Mouse (Mus musculus): ENCODE measurements at regions not wholly inside any gene's neighbourhood (a gene's known extent, or its start where the extent isn't known, plus 50 kb on each side); places are given as distances from the start of the nearest gene placed in this dataset.

- no peak for TF ChIP-seq CTCF (conservative IDR thresholded peaks at IDR 0.05; ENCODE audit: insufficient read depth, insufficient read length, low read depth, low read length)
- TF ChIP-seq POLR2A (IDR thresholded peaks at IDR 0.05; ENCODE audit: low read depth, low read length), result no peak
Measured at GRCm38 (mm10) chr13:110692696-110693095, 297.9 kb downstream of the Plk2 start.

All from kidney, adult 2 months (tissue).